Mouse (Mus musculus) myocyte (in vitro differentiated cells): ENCODE data around the gene 6430571L13Rik.

ENCODE experiments used
- CEBPB ChIP-seq: IDR thresholded peaks from 2 replicates; pipeline ENCODE4 v1.6.1; 2011; ENCODE audit warnings: mild to moderate bottlenecking, moderate library complexity; ENCODE audit not compliant: poor library complexity, insufficient read depth, severe bottlenecking
- E2F4 ChIP-seq: IDR thresholded peaks from one replicate; pipeline ENCODE4 v1.6.1; 2011; ENCODE audit warnings: mild to moderate bottlenecking, control low read depth, moderate library complexity; ENCODE audit not compliant: insufficient read depth
- MAX ChIP-seq: IDR thresholded peaks from one replicate; pipeline ENCODE4 v1.6.1; 2011; ENCODE audit warnings: low read depth, mild to moderate bottlenecking, control low read depth
- MYOD1 ChIP-seq, 3 experiments: IDR thresholded peaks; one replicate each; pipeline ENCODE4 v1.6.1; 2011; ENCODE audit warnings: control low read depth in 2 of 3, low read depth in 2 of 3, mild to moderate bottlenecking in 2 of 3, moderate library complexity in 1 of 3; ENCODE audit not compliant: insufficient read length in 2 of 3, control insufficient read depth in 1 of 3
- POLR2A ChIP-seq: IDR thresholded peaks from one replicate; pipeline ENCODE4 v1.6.1; 2011; ENCODE audit warnings: low read depth, mild to moderate bottlenecking, control low read depth, moderate library complexity; ENCODE audit not compliant: insufficient read length
- POLR2AphosphoS2 ChIP-seq: IDR thresholded peaks from one replicate; pipeline ENCODE4 v1.6.1; 2011; ENCODE audit warnings: low read depth, control low read depth; ENCODE audit not compliant: insufficient read length
- SRF ChIP-seq: IDR thresholded peaks from one replicate; pipeline ENCODE4 v1.6.1; 2011; ENCODE audit warnings: low read depth; ENCODE audit not compliant: control insufficient read depth, insufficient read length
- TCF12 ChIP-seq: IDR thresholded peaks from one replicate; pipeline ENCODE4 v1.6.1; 2011; ENCODE audit warnings: mild to moderate bottlenecking, control low read depth; ENCODE audit not compliant: poor library complexity, insufficient read depth, severe bottlenecking
- TCF3 ChIP-seq: IDR thresholded peaks from one replicate; pipeline ENCODE4 v1.6.1; 2011; ENCODE audit warnings: low read depth, control low read depth; ENCODE audit not compliant: insufficient read length
- USF1 ChIP-seq: IDR thresholded peaks from one replicate; pipeline ENCODE4 v1.6.1; 2011; ENCODE audit warnings: low read depth, mild to moderate bottlenecking, control low read depth, moderate library complexity

- no peak for TF ChIP-seq POLR2AphosphoS2
- TF ChIP-seq E2F4, result no peak
- TF ChIP-seq CEBPB, result no peak
- no peak for TF ChIP-seq POLR2A
- TF ChIP-seq USF1, result no peak
- no peak for TF ChIP-seq MYOD1 (IDR thresholded peaks at IDR 0.05; ENCODE audit: control insufficient read depth in 1 of 3, insufficient read length in 2 of 3, low read depth in 2 of 3)
- no peak for TF ChIP-seq TCF12
- no peak for TF ChIP-seq SRF
- TF ChIP-seq MAX, result no peak
- TF ChIP-seq TCF3, result no peak
These were observed 26.2 kb downstream of the 6430571L13Rik start for GRCm38 (mm10) chr9:107366644-107367043.
